Mouse (Mus musculus): ENCODE measurements around the gene Smarcd2. TPM values are rescaled to one million over a fixed set of nuclear protein-coding genes. Genes with fewer than 3 reads are reported as not detected.
A peak's percentile ranks its signal among the peaks of the same experiment; 100 is the strongest.

The Smarcd2 gene
- polyA plus RNA-seq (2012; rRNA removed), result 40.6 and 101 TPM in 2 replicates

- Histone ChIP-seq H3K4me3 (ENCODE audit: low read depth, low read length) (peak within 1 kb of the TSS; percentile 78), H3K4me1 (ENCODE audit: control insufficient read depth, insufficient read depth, insufficient read length, low read length) (peaks cover 35% of the 10 kb centered on the region), H3K27ac (ENCODE audit: insufficient read depth, low read depth, low read length) (peak within 1 kb of the TSS; percentile 77), H3K36me3 (ENCODE audit: control insufficient read depth, insufficient read depth, low read length) (no peaks in the 10 kb centered on the region), H3K27me3 (ENCODE audit: control insufficient read depth, insufficient read depth, low read length) (no peaks in the 10 kb centered on the region)
- TF ChIP-seq CTCF (IDR thresholded peaks at IDR 0.05; ENCODE audit: extremely low read depth, insufficient read length, insufficient replicate concordance, low read depth, low read length) (no peak), POLR2A (IDR thresholded peaks at IDR 0.05; ENCODE audit: low read depth, low read length) (peak; percentile 75)
- WGBS, result under 1% methylated on average over 72 of the region's 72 CpGs
Observed at GRCm38 (mm10) chr11:106272644-106273310, at the start of gene Smarcd2. Gene Smarcd2 (minus strand): TSS chr11:106272972.

- H3K27me3 ChIP-seq (ENCODE audit: control insufficient read depth, insufficient read depth, low read length), result no peaks in the 10 kb centered on the region
- TF ChIP-seq POLR2A (IDR thresholded peaks at IDR 0.05; ENCODE audit: low read depth, low read length) (no peak), CTCF (IDR thresholded peaks at IDR 0.05; ENCODE audit: extremely low read depth, insufficient read length, insufficient replicate concordance, low read depth, low read length) (no peak)
- no peak overlapping the region for H3K27ac ChIP-seq (ENCODE audit: insufficient read depth, low read depth, low read length)
- 50% methylated on average over 21 of the region's 21 CpGs for WGBS
- H3K4me1 ChIP-seq (ENCODE audit: control insufficient read depth, insufficient read depth, insufficient read length, low read length), result peaks cover 9% of the 10 kb centered on the region
- H3K4me3 ChIP-seq (ENCODE audit: low read depth, low read length), result no peak overlapping the region
- H3K36me3 ChIP-seq (ENCODE audit: control insufficient read depth, insufficient read depth, low read length), result no peaks in the 10 kb centered on the region
Observed at GRCm38 (mm10) chr11:106318406-106319366, 45.9 kb upstream of the Smarcd2 start.

GRCm38 (mm10) chr11:106317801-106318200 lies 45.0 kb upstream of the Smarcd2 start:
- no peak overlapping the region for H3K4me3 ChIP-seq (ENCODE audit: low read depth, low read length)
- no peaks in the 10 kb centered on the region for H3K27me3 ChIP-seq (ENCODE audit: control insufficient read depth, insufficient read depth, low read length)
- peaks cover 18% of the 10 kb centered on the region for H3K4me1 ChIP-seq (ENCODE audit: control insufficient read depth, insufficient read depth, insufficient read length, low read length)
- H3K36me3 ChIP-seq (ENCODE audit: control insufficient read depth, insufficient read depth, low read length), result no peaks in the 10 kb centered on the region
- 73% methylated on average over 7 of the region's 7 CpGs for WGBS
- TF ChIP-seq CTCF (IDR thresholded peaks at IDR 0.05; ENCODE audit: extremely low read depth, insufficient read length, insufficient replicate concordance, low read depth, low read length) (no peak), POLR2A (IDR thresholded peaks at IDR 0.05; ENCODE audit: low read depth, low read length) (no peak)
- H3K27ac ChIP-seq (ENCODE audit: insufficient read depth, low read depth, low read length), result no peak overlapping the region

GRCm38 (mm10) chr11:106316416-106316815 lies 43.6 kb upstream of the Smarcd2 start:
- peaks cover 23% of the 10 kb centered on the region for H3K4me1 ChIP-seq (ENCODE audit: control insufficient read depth, insufficient read depth, insufficient read length, low read length)
- no peak for TF ChIP-seq POLR2A (IDR thresholded peaks at IDR 0.05; ENCODE audit: low read depth, low read length)
- TF ChIP-seq CTCF (IDR thresholded peaks at IDR 0.05; ENCODE audit: extremely low read depth, insufficient read length, insufficient replicate concordance, low read depth, low read length), result no peak
- no peak overlapping the region for H3K4me3 ChIP-seq (ENCODE audit: low read depth, low read length)
- no peak overlapping the region for H3K27ac ChIP-seq (ENCODE audit: insufficient read depth, low read depth, low read length)
- H3K27me3 ChIP-seq (ENCODE audit: control insufficient read depth, insufficient read depth, low read length), result no peaks in the 10 kb centered on the region
- 83% methylated on average over 1 of the region's 1 CpGs for WGBS
- no peaks in the 10 kb centered on the region for H3K36me3 ChIP-seq (ENCODE audit: control insufficient read depth, insufficient read depth, low read length)

GRCm38 (mm10) chr11:106314333-106314812 lies 41.6 kb upstream of the Smarcd2 start, which contains the start of gene Cd79b:
Gene Cd79b (minus strand): TSS chr11:106314762.
- Histone ChIP-seq H3K36me3 (ENCODE audit: control insufficient read depth, insufficient read depth, low read length) (no peaks in the 10 kb centered on the region), H3K27me3 (ENCODE audit: control insufficient read depth, insufficient read depth, low read length) (no peaks in the 10 kb centered on the region), H3K4me3 (ENCODE audit: low read depth, low read length) (peak within 1 kb of the TSS; percentile 60), H3K27ac (ENCODE audit: insufficient read depth, low read depth, low read length) (peak within 1 kb of the TSS; percentile 46; the same call in 1 of the 2 replicates), H3K4me1 (ENCODE audit: control insufficient read depth, insufficient read depth, insufficient read length, low read length) (peaks cover 23% of the 10 kb centered on the region)
- no peak for TF ChIP-seq POLR2A (IDR thresholded peaks at IDR 0.05; ENCODE audit: low read depth, low read length)
- TF ChIP-seq CTCF (IDR thresholded peaks at IDR 0.05; ENCODE audit: extremely low read depth, insufficient read length, insufficient replicate concordance, low read depth, low read length), result no peak
- 77% methylated on average over 9 of the region's 9 CpGs for WGBS

GRCm38 (mm10) chr11:106313533-106313932 lies 40.8 kb upstream of the Smarcd2 start:
- no peaks in the 10 kb centered on the region for H3K27me3 ChIP-seq (ENCODE audit: control insufficient read depth, insufficient read depth, low read length)
- TF ChIP-seq CTCF (IDR thresholded peaks at IDR 0.05; ENCODE audit: extremely low read depth, insufficient read length, insufficient replicate concordance, low read depth, low read length), result no peak
- TF ChIP-seq POLR2A (IDR thresholded peaks at IDR 0.05; ENCODE audit: low read depth, low read length), result no peak
- H3K36me3 ChIP-seq (ENCODE audit: control insufficient read depth, insufficient read depth, low read length), result no peaks in the 10 kb centered on the region
- peaks cover 23% of the 10 kb centered on the region for H3K4me1 ChIP-seq (ENCODE audit: control insufficient read depth, insufficient read depth, insufficient read length, low read length)
- peak overlapping the region; percentile 60 for H3K4me3 ChIP-seq (ENCODE audit: low read depth, low read length)
- H3K27ac ChIP-seq (ENCODE audit: insufficient read depth, low read depth, low read length), result peak overlapping the region; percentile 46; the same call in 1 of the 2 replicates
- 39% methylated on average over 5 of the region's 5 CpGs for WGBS
